Mouse (Mus musculus) liver, embryonic 14.5 days (tissue): ENCODE measurements at regions not wholly inside any gene's neighbourhood (a gene's known extent, or its start where the extent isn't known, plus 50 kb on each side); places are given as distances from the start of the nearest gene placed in this dataset.

Experiments
- CTCF ChIP-seq: IDR thresholded peaks from 2 replicates; pipeline ENCODE4 v1.5.1; 2016; ENCODE audit warnings: antibody characterized with exemption, low read depth, control low read depth
- EP300 ChIP-seq: IDR thresholded peaks from 2 replicates; pipeline ENCODE4 v1.6.1; 2016; ENCODE audit warnings: antibody characterized with exemption, low read depth

GRCm38 (mm10) chr3:106936067-106936466 is 99.9 kb upstream of the Kcna3 start:
- TF ChIP-seq CTCF: no peak
- no peak for TF ChIP-seq EP300
